Mouse (Mus musculus): ENCODE data around the gene Rcan2.

DNA sequence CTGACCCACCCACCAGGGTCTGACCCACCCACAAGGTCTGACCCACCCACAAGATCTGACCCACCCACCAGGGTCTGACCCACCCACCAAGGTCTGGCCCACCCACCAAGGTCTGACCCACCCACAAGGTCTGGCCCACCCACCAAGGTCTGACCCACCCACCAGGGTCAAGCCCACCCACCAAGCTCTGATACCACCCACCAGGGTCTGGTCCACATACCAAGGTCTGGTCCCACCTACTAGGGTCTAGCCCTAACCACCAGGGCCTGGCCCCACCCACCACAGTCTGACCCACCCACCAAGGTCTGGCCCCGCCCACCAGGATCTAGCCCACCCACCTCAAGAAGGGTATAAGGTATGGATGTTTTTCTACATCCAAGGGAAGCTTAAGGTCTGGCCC lies 15.3 kb downstream of the Rcan2 start:
- TF ChIP-seq CTCF (IDR thresholded peaks at IDR 0.05; ENCODE audit: low read depth, low read length), result no peak
- TF ChIP-seq POLR2A (IDR thresholded peaks at IDR 0.05; ENCODE audit: insufficient read depth, low read length), result no peak
